8 mouse cellular contexts compared by ENCODE assay signal in the genomic region with DNA sequence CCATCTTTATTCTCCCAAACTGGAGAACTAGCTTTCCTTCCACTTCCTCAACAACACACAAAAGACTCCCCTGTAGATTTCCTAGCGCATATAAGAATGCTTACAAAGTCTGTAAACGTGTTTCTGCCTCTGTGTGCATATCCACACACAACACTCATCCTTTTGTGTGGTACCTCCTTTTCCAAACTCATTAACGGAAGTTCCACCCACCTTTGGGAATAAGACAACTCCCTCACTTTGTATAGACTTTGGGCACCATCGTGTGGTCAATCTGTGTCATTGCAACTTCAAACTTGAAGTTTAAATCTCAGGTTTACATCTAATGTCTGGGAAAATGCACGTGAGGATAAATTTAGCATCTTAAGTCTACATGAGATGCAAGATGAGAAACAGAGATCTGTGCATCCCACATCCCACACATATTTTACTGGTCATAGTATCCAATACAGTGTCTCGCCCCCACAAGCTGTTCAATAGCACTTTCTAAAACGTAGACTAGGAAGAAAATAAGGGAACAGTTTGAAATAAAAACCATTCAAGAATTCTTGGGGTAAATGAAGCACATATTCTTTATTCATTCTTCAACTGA.
A peak's percentile ranks its signal among the peaks of the same experiment; 100 is the strongest.
DNase-seq lines count a peak whose midpoint lies in the region; ATAC-seq and TF ChIP-seq lines count a peak whose summit lies in the region.

No protein-coding gene starts in this region.

- no peak overlapping the region for H3K9ac ChIP-seq in embryonic facial prominence, embryonic 14.5 days (ENCODE audit: low read depth, low read length)
- no peak overlapping the region for H3K9ac ChIP-seq in hindbrain, embryonic 14.5 days

- H3K9me3 ChIP-seq in embryonic facial prominence, embryonic 14.5 days (ENCODE audit: control insufficient read depth, low read length) = no peaks in the 10 kb centered on the region
- no peaks in the 10 kb centered on the region for H3K9me3 ChIP-seq in hindbrain, embryonic 14.5 days (ENCODE audit: control insufficient read depth, low read length)
- no peaks in the 10 kb centered on the region for H3K9me3 ChIP-seq in limb, embryonic 10.5 days (replicated peaks)

- DNase-seq in gastrocnemius, postnatal 10 days = peak; percentile 15
- no peak for DNase-seq in gastrocnemius, postnatal 36 days
- peak; percentile 66 for DNase-seq in R1 (ENCODE audit: low read depth, low spot score)
- DNase-seq in embryonic facial prominence, embryonic 14.5 days (ENCODE audit: low spot score) = peak; percentile 75
- peak; percentile 83 for DNase-seq in hindbrain, embryonic 14.5 days (ENCODE audit: low spot score)
- peak; percentile 44 for DNase-seq in limb, embryonic 10.5 days (ENCODE audit: low spot score)

- no peak overlapping the region for H3K4me3 ChIP-seq in embryonic facial prominence, embryonic 14.5 days (ENCODE audit: low read depth, low read length)
- no peak overlapping the region for H3K4me3 ChIP-seq in hindbrain, embryonic 14.5 days (replicated peaks; ENCODE audit: low read length)
- no peak overlapping the region for H3K4me3 ChIP-seq in limb, embryonic 10.5 days
- no peak overlapping the region for H3K4me3 ChIP-seq in myocyte

- no peak overlapping the region for H3K27ac ChIP-seq in embryonic facial prominence, embryonic 14.5 days (replicated peaks; ENCODE audit: low read depth, low read length)
- H3K27ac ChIP-seq in hindbrain, embryonic 14.5 days = no peak overlapping the region
- H3K27ac ChIP-seq in limb, embryonic 10.5 days = no peak overlapping the region

- no peaks in the 10 kb centered on the region for H3K4me1 ChIP-seq in embryonic facial prominence, embryonic 14.5 days (ENCODE audit: control insufficient read depth, insufficient read depth, low read length)
- H3K4me1 ChIP-seq in hindbrain, embryonic 14.5 days (replicated peaks; ENCODE audit: control insufficient read depth, insufficient read depth, low read length) = peaks cover 7% of the 10 kb centered on the region; the same call in 1 of the 2 replicates
- peaks cover 16% of the 10 kb centered on the region; the same call in 1 of the 2 replicates for H3K4me1 ChIP-seq in limb, embryonic 10.5 days

- H3K27me3 ChIP-seq in embryonic facial prominence, embryonic 14.5 days (replicated peaks; ENCODE audit: control insufficient read depth, insufficient read depth, low read length) = no peaks in the 10 kb centered on the region
- no peaks in the 10 kb centered on the region for H3K27me3 ChIP-seq in hindbrain, embryonic 14.5 days (ENCODE audit: control insufficient read depth, insufficient read depth, low read length)
- no peaks in the 10 kb centered on the region for H3K27me3 ChIP-seq in limb, embryonic 10.5 days (ENCODE audit: low read depth, poor library complexity, severe bottlenecking)
- H3K27me3 ChIP-seq in myocyte (ENCODE audit: control insufficient read depth, insufficient read depth, insufficient read length) = peaks cover 16% of the 10 kb centered on the region

- TF ChIP-seq POLR2A in myocyte (IDR thresholded peaks at IDR 0.05; ENCODE audit: insufficient read length, low read depth) = no peak

- no peaks in the 10 kb centered on the region for H3K79me2 ChIP-seq in myocyte (ENCODE audit: control insufficient read depth, insufficient read depth)

- WGBS in embryonic facial prominence, embryonic 14.5 days = 26% methylated on average over 7 of the region's 7 CpGs
- WGBS in hindbrain, embryonic 14.5 days = 31% methylated on average over 7 of the region's 7 CpGs
- 35% methylated on average over 7 of the region's 7 CpGs for WGBS in limb, embryonic 10.5 days

- no peak overlapping the region for H3ac ChIP-seq in myocyte (ENCODE audit: control insufficient read depth, insufficient read length)

- H3K4me2 ChIP-seq in embryonic facial prominence, embryonic 14.5 days (ENCODE audit: low read depth, low read length) = peak overlapping the region; percentile 31
- H3K4me2 ChIP-seq in hindbrain, embryonic 14.5 days (replicated peaks) = peak overlapping the region; percentile 47
- peak overlapping the region; percentile 52 for H3K4me2 ChIP-seq in myocyte (ENCODE audit: low read depth)

- ATAC-seq in embryonic facial prominence, embryonic 14.5 days (ENCODE audit: low read depth) = no peak
- peak; percentile 75; the same call in 1 of the 2 replicates for ATAC-seq in hindbrain, embryonic 14.5 days (ENCODE audit: low FRiP score)
- no peak for ATAC-seq in erythroid progenitor cell, adult 5-6 weeks (replicated peaks; ENCODE audit: low FRiP score, poor library complexity, severe bottlenecking)

- intact Hi-C loops in gastrocnemius, postnatal 36 days (cut with DNase I) = loop anchor here (2.0 to 10.0 kb wide), 3 partner anchors 97 to 250 kb away; no protein-coding TSS in a partner anchor

- no peaks in the 10 kb centered on the region for H3K36me3 ChIP-seq in embryonic facial prominence, embryonic 14.5 days (ENCODE audit: control insufficient read depth, insufficient read depth, low read length)
- no peaks in the 10 kb centered on the region for H3K36me3 ChIP-seq in hindbrain, embryonic 14.5 days (replicated peaks; ENCODE audit: control insufficient read depth, insufficient read depth)
- H3K36me3 ChIP-seq in limb, embryonic 10.5 days = no peaks in the 10 kb centered on the region
- no peaks in the 10 kb centered on the region for H3K36me3 ChIP-seq in myocyte (ENCODE audit: control insufficient read depth, insufficient read depth)

TF ChIP-seq in myocyte, 11 proteins besides CTCF, POLR2A, EP300 and RAD21:
- no peak for TF ChIP-seq TCF3 (IDR thresholded peaks at IDR 0.05; ENCODE audit: insufficient read length, low read depth)
- TF ChIP-seq POLR2AphosphoS2 (IDR thresholded peaks at IDR 0.05; ENCODE audit: insufficient read length, low read depth) = no peak
- TF ChIP-seq MYOD1 (IDR thresholded peaks at IDR 0.05; ENCODE audit: control insufficient read depth in 1 of 3, insufficient read length in 2 of 3, low read depth in 2 of 3) = no peak
- no peak for TF ChIP-seq E2F4 (IDR thresholded peaks at IDR 0.05; ENCODE audit: insufficient read depth)
- no peak for TF ChIP-seq MAX (IDR thresholded peaks at IDR 0.05; ENCODE audit: low read depth)
- no peak for TF ChIP-seq REST (IDR thresholded peaks at IDR 0.05; ENCODE audit: insufficient read depth, insufficient read length)
- TF ChIP-seq TCF12 (IDR thresholded peaks at IDR 0.05; ENCODE audit: insufficient read depth, poor library complexity, severe bottlenecking) = no peak
- no peak for TF ChIP-seq CEBPB (IDR thresholded peaks at IDR 0.05; ENCODE audit: insufficient read depth, poor library complexity, severe bottlenecking)
- TF ChIP-seq MYOG (IDR thresholded peaks at IDR 0.05; ENCODE audit: control insufficient read depth in 1 of 3, insufficient read depth in 1 of 3, insufficient read length in 2 of 3, low read depth in 2 of 3) = no peak
- TF ChIP-seq SRF (IDR thresholded peaks at IDR 0.05; ENCODE audit: control insufficient read depth, insufficient read length, low read depth) = no peak
- no peak for TF ChIP-seq USF1 (IDR thresholded peaks at IDR 0.05; ENCODE audit: low read depth)

Comparison
In these comparisons a context has a peak if more than half of its experiments do, and no peak if none do; other contexts are left out.
1. DNase-seq: peak in gastrocnemius, postnatal 10 days (single experiment), R1 (single experiment), embryonic facial prominence, embryonic 14.5 days (single experiment), hindbrain, embryonic 14.5 days (single experiment) and limb, embryonic 10.5 days (single experiment); none in gastrocnemius, postnatal 36 days (0 of 2).
2. Peak in every context shown above with its lines, with median percentiles within 50 percentile points of each other: H3K4me2 ChIP-seq.